Mouse (Mus musculus) ES-Bruce4 (cell line): ENCODE measurements at regions not wholly inside any gene's neighbourhood (a gene's known extent, or its start where the extent isn't known, plus 50 kb on each side); places are given as distances from the start of the nearest gene placed in this dataset.

Source experiments
- CTCF ChIP-seq: IDR thresholded peaks from one replicate; pipeline ENCODE4 v1.8.1; 2011; ENCODE audit warnings: low read depth, low read length
- POLR2A ChIP-seq: IDR thresholded peaks from one replicate; pipeline ENCODE4 v1.8.1; 2011; ENCODE audit warnings: low read length; ENCODE audit not compliant: insufficient read depth

- TF ChIP-seq POLR2A = no peak
- TF ChIP-seq CTCF = no peak
Measured at GRCm38 (mm10) chr3:38129167-38129500, 355.5 kb downstream of the Ankrd50 start.
